Mouse (Mus musculus) MEL (cell line): ENCODE data around the gene Acad12.

Experiments
- CHD2 ChIP-seq: IDR thresholded peaks from 2 replicates; pipeline ENCODE4 v1.6.1; 2011; ENCODE audit warnings: low read length, improper control_type of control experiment
- CTCF ChIP-seq, 3 experiments: IDR thresholded peaks in 2 of 3; conservative IDR thresholded peaks in 1 of 3; 2 replicates each; pipeline ENCODE4 v1.5.1; 2011 to 2012; ENCODE audit warnings: low read length in 3 of 3, low read depth in 2 of 3, mild to moderate bottlenecking in 2 of 3, improper control_type of control experiment in 1 of 3, inconsistent platforms in 1 of 3, mixed read lengths in 1 of 3, moderate library complexity in 1 of 3; ENCODE audit not compliant: control insufficient read depth in 1 of 3, insufficient read depth in 1 of 3, poor library complexity in 1 of 3, severe bottlenecking in 1 of 3
- ELF1 ChIP-seq: IDR thresholded peaks from 2 replicates; pipeline ENCODE4 v1.6.1; 2014; ENCODE audit warnings: low read depth, mild to moderate bottlenecking, inconsistent platforms, low read length, improper control_type of control experiment, moderate library complexity
- EP300 ChIP-seq, 2 experiments: IDR thresholded peaks; 2 replicates each; pipeline ENCODE4 v1.6.1; 2011; ENCODE audit warnings: improper control_type of control experiment in 2 of 2, low read length in 2 of 2, low read depth in 1 of 2, mild to moderate bottlenecking in 1 of 2
- HCFC1 ChIP-seq: IDR thresholded peaks from 2 replicates; pipeline ENCODE4 v1.6.1; 2012; ENCODE audit warnings: low read depth, mild to moderate bottlenecking, inconsistent platforms, low read length, improper control_type of control experiment, moderate library complexity
- MEF2A ChIP-seq: IDR thresholded peaks from 2 replicates; pipeline ENCODE4 v1.6.1; 2014; ENCODE audit warnings: low read depth, mild to moderate bottlenecking, inconsistent platforms, low read length, improper control_type of control experiment; ENCODE audit not compliant: poor library complexity, insufficient replicate concordance, severe bottlenecking; ENCODE audit errors: extremely low read depth
- MYC ChIP-seq: IDR thresholded peaks from 2 replicates; pipeline ENCODE4 v1.6.1; 2011; ENCODE audit warnings: low read depth, mild to moderate bottlenecking, low read length, improper control_type of control experiment, moderate library complexity
- POLR2A ChIP-seq, 2 experiments: IDR thresholded peaks; 2 replicates each; pipeline ENCODE4 v1.6.1; 2011 to 2012; ENCODE audit warnings: low read length in 2 of 2, mild to moderate bottlenecking in 2 of 2, control low read depth in 1 of 2, improper control_type of control experiment in 1 of 2, low read depth in 1 of 2, moderate library complexity in 1 of 2; ENCODE audit not compliant: control insufficient read depth in 1 of 2, insufficient read depth in 1 of 2, poor library complexity in 1 of 2
- POLR2AphosphoS2 ChIP-seq: IDR thresholded peaks from 2 replicates; pipeline ENCODE4 v1.6.1; 2011; ENCODE audit warnings: low read length, improper control_type of control experiment
- RAD21 ChIP-seq: IDR thresholded peaks from 2 replicates; pipeline ENCODE4 v1.6.1; 2011; ENCODE audit warnings: mild to moderate bottlenecking, low read depth, low read length, improper control_type of control experiment
- TBP ChIP-seq: IDR thresholded peaks from 2 replicates; pipeline ENCODE4 v1.8.0; 2011; ENCODE audit warnings: low read depth, low read length, improper control_type of control experiment
- USF1 ChIP-seq: IDR thresholded peaks from 2 replicates; pipeline ENCODE4 v1.6.1; 2014; ENCODE audit warnings: low read depth, mild to moderate bottlenecking, inconsistent platforms, low read length, improper control_type of control experiment, moderate library complexity
- USF2 ChIP-seq, 2 experiments: IDR thresholded peaks; 2 replicates each; pipeline ENCODE4 v1.6.1; 2011 to 2012; ENCODE audit warnings: improper control_type of control experiment in 2 of 2, low read length in 2 of 2, borderline replicate concordance in 1 of 2, inconsistent platforms in 1 of 2, low read depth in 1 of 2, mild to moderate bottlenecking in 1 of 2; ENCODE audit not compliant: insufficient read depth in 1 of 2

DNA sequence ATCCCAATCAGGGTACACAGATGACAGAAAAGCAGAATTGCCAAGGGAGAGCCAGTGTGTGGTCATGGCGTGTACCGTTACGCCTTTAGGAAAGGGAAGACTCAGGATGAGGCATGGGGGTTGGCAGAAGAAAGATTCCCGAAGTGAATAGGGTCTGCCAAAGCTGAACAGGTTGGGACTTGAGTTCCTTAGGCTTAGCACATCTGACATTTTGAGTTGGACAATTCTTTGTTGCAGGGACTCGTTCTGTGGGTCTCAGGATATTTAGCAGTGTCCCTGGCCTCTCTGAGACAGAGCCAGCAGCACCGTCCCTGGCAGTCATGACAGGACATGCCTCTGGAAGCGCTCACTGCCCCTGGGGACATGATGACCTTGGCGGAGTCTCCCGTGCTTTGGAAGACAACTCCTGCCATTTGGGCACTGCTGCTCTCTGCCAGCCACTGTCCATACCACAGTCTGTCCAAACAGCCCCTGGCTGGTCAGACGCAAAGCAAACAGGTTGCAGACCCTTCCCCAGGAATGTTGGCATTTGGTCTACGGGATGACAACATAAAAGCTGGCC lies 41.7 kb downstream of the Acad12 start:
- TF ChIP-seq EP300 (IDR thresholded peaks at IDR 0.05; ENCODE audit: low read depth in 1 of 2, low read length in 2 of 2) = no peak
- TF ChIP-seq RAD21 = no peak
- TF ChIP-seq MEF2A = no peak
- no peak for TF ChIP-seq TBP
- no peak for TF ChIP-seq USF2 (IDR thresholded peaks at IDR 0.05; ENCODE audit: borderline replicate concordance in 1 of 2, insufficient read depth in 1 of 2, low read depth in 1 of 2, low read length in 2 of 2)
- TF ChIP-seq HCFC1 = no peak
- TF ChIP-seq USF1 = no peak
- no peak for TF ChIP-seq POLR2A (IDR thresholded peaks at IDR 0.05; ENCODE audit: control insufficient read depth in 1 of 2, insufficient read depth in 1 of 2, low read depth in 1 of 2, low read length in 2 of 2, poor library complexity in 1 of 2)
- no peak for TF ChIP-seq CTCF (IDR thresholded peaks at IDR 0.05 in 2 of 3, conservative IDR thresholded peaks at IDR 0.05 in 1 of 3; ENCODE audit: control insufficient read depth in 1 of 3, insufficient read depth in 1 of 3, low read depth in 2 of 3, low read length in 3 of 3, poor library complexity in 1 of 3, severe bottlenecking in 1 of 3)
- TF ChIP-seq CHD2 = no peak
- no peak for TF ChIP-seq POLR2AphosphoS2
- TF ChIP-seq ELF1 = no peak
- TF ChIP-seq MYC = no peak
